Mouse (Mus musculus) frontal cortex, postnatal 10 days (tissue): ENCODE data around the gene Bclaf3.
A peak's percentile ranks its signal among the peaks of the same experiment; 100 is the strongest.
"Not testable (repeated sequence)": the region's sequence is repeated elsewhere in the genome, so short reads cannot be mapped to it uniquely, and the experiment has no call there.

Experiments used
- DNase-seq, 2 experiments: peaks; one replicate each; pipeline ENCODE4 v3.0.0; 2022; ENCODE audit warnings: low spot score in 2 of 2, mixed read lengths in 1 of 2

Gene Bclaf3

DNA sequence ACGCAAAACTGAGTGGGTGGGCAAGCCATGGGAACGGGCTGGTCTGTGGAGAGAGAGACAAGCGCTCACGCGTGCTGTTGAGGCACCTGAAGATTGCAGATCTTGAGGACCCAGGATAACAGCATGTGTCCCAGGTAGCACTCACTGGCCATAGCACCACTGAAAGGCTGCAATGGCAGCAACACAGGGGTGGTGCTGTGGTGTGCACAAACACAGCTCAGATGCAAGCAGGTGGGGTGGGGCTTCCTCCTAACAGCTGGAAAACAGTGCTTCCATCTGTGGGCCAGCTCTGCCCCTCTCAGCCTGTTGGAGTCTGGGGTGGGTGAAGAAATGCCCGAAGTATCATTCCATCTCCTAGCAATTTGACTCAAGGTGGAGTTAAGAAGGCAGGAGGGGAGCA, at the start of gene Bclaf3:
TSS of gene Bclaf3 (plus strand) at position 301 of the 400 bp plus-strand sequence.
- DNase-seq: no peak

DNA sequence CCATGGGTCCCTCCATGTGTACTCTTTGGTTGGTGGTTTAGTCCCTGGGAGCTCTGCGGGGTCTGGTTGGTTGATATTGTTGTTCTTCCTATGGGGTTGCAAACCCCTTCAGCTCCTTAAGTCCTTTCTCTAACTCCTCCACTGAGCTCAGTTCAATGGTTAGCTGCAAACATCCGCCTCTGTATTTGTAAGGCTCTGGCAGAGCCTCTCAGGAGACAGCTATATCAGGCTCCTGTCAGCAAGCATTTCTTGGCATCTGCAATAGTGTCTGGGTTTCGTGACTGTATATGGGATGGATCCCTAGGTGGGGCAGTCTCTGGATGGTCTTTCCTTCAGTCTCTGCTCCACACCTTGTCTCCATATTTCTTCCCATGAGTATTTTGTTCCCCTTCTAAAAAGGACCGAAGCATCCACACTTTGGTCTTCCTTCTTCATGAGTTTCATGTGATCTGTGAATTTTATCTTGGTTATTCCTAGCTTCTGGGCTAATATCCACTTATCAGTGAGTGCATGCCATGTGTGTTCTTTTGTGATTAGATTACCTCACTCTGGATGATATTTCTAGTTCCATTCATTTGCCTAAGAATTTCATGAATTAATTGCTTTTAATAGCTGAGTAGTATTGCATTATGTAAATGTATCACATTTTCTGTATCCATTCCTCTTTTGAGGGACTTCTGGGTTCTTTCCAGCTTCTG, 48.1 kb upstream of the Bclaf3 start:
- DNase-seq: not testable (repeated sequence)

DNA sequence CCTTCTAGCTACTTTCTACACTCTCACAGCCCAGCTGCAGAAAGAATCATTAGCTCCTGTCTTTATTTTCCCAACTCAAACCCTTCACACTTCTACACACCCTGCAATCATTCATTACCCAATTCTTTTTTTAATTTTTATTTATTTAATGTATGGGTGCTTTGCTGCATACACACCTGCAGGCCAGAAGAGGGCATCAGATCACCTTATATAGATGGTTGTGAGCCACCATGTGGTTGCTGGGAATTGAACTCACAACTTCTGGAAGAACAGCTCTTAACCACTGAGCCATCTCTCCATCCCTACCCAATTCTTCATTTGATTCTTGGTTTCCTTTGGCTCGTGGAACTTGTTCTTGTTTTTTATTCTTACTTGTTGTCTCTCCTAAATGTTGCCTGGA, 42.2 kb upstream of the Bclaf3 start:
- DNase-seq: no peak

DNA sequence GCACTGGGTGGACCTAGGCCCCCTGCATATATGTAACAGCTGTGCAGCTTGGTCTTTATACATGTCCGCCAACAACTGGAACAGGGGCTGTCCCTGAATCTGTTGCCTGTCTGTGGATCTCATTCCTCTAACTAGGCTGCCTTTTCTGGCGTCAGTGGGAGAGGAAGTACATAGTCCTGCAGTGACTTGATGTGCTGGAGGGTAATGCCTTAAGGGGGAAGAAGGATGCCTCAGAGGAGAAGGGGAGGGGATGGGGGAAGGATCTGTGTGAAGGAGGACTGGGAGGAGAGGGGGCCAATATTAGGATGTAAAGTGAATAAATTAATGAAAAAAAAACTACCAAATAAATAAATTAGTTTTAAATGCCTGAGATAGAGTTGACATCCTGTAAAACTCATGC, 23.3 kb upstream of the Bclaf3 start:
- no peak for DNase-seq

DNA sequence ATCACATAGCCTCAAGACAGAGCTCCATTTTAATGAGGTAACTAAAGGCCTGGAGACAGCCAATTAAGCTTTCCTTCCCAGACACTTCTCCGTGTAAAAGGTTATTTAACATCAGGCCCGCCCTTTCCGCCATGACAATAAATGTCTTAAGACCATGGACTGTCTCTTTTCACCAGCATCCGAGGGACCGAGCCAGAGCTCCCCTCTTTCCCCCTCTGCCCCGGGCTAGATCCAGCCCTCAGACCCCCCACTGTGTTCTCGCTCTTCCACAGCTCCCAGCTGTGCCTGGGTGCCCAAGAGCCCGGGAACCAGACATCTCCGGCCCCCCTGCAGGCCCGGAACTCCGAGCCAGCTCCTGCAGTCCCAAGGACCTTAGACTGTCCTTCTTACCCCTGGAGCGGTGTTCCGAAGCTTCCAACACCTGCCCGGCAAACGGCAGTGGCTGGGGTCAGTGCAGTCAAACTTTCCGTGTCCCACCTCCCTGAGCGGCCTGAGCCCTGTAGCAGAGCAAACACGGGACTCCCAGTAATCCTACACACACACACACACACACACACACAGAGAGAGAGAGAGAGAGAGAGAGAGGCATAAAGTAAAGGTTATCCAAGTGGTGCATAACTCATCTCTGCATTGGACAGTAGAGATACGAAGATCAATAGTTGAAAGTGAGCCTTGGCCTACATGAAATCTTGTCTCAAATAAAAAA, 18.0 kb upstream of the Bclaf3 start:
- no peak for DNase-seq

DNA sequence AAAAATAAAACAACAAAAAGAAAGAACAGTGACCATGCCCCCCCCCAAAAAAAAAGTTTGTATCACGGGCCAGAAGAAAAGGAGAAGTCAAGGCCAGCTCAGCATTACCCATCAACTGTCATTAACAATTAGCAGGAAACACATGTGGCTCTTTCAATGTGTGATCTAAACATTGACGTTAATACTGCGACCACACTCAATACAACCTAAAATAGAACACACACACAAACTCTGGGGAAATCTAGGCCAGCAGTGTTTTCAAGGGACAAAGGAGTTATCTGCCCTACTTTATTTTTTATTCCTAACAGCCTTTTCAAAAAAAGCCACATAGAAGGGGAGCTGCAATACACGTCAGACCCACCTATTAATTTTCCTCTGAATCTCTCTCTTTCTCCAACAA, 17.4 kb upstream of the Bclaf3 start:
- DNase-seq: no peak

DNA sequence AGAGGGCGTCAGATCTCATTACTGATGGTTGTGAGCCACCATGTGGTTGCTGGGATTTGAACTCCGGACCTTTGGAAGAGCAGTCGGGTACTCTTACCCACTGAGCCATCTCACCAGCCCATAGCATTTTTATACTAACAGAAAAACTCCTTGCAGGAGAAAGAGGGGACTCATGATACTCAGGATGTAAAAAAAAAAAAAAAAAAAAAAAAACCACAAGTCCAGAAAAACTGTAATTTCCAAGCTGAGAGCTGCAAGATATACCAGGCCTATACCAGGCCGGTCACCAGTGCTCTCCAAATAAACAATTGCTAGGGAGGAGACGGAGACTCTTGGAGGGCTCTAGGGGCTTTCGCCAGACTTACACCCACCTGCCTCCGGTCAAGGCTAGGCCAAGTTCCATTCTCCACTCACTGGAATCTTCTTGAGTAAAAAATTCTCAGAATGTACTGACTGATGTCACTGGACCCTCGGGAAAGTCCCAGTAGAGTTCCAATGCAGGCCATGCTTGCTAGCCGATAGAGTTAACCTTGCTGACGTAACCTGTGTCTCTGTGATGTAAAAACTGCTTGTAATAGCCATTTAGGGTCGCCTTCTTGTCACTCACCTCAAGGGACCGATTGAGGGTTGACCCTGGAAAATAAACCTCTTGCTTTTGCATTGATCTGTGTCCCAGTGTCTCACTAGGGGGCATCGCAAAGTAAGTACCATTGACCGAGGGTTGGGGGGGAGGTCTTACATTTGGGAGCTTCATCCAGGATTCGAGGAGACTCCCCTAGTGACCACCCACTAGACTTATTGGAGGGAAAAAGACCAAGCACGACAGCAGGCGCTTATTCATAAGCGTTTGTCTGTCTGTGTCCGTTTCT, 16.4 kb upstream of the Bclaf3 start:
- no peak for DNase-seq

DNA sequence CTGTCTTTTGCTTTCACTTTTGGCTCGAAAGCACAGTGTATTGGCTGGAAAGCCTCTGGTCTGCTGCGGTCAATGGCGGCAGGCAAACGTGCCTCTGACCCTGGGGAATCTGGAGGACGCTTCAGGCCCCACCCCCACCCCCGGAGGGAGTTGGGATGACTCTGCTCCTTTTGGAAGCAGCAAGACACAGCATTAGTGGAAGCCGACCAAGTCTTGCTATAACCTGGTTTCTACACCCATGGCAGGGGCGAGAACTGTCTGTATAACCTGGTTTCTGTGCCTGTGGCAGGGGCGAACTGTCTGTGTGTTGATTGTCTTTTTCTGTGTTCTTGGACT, 15.8 kb upstream of the Bclaf3 start:
- no peak for DNase-seq

DNA sequence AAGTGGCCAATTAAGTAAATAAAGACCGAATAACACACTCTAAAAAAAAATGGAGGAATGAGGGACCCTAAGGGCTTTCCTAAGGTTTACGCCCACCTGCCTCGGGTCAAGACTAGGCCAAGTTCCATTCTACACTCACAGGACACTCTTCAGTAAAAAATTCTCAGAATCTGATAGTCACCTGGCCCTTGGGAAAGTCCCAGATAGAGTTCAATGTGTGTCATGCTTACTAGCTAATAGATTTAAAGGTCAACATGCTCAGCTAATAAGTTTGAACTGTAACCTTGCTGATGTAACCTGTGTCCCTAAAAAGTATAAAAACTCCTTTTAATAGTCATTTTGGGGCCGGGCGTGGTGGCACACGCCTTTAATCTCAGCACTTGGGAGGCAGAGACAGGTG, 10.9 kb upstream of the Bclaf3 start:
- no peak for DNase-seq

DNA sequence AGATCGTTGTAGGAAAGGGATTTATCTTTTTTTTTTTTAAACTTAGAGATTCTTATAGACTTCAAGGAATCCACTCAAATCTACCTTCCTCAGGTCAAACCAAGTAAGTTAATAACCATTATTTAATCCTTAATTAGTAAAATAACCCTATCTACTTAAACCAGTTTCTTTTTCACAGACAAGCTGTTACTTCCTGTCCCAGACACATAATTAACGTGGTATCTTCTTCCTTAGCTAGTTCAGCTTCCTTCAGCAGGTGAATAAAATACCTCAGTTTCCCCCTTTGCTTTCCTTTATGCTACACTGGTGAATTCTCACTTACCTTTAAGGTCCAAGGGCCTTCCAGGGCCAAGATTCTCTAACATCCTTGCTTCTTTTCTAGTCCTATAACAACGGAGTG, 4.7 kb upstream of the Bclaf3 start:
- no peak for DNase-seq

DNA sequence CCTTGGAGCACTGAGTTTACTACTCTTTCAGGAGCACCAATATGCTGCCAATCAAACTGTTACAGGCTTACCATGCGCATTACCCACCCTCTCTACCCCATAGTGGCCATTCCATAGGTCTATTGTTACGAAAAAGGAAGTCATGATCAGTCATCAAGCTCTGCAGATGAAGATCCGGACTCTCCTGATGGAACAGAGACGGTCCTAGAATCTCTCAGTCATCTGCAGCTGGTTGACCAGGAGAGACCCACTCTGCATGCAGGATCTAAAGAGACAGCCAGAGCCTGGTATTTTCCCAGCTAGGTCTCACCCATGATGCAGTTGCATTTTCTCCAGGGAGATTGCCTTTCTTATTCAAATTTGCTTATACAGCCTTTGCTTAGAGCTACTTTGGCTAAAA, 3.8 kb upstream of the Bclaf3 start:
- no peak for DNase-seq

DNA sequence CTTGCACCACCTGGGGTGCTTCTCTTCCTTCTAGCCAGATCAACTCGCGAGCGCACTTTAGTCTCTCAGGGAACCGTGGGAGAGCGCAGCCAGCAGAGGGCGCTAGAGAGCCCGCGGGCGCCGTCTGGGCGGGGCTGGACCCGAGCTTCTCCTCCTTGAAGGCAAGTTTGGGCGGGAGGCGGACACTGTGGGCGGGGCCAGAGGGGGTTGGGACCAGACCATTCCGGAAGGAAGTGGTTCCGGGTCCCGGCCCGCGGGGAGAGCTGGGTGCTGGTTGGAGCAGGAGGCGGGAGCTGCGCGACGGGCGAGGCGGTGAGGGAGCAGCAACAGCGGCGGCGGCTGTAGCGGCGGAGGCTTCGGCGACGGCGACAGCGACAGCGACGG, 5.9 kb downstream of the Bclaf3 start:
- DNase-seq: peak; percentile 92 to 94

DNA sequence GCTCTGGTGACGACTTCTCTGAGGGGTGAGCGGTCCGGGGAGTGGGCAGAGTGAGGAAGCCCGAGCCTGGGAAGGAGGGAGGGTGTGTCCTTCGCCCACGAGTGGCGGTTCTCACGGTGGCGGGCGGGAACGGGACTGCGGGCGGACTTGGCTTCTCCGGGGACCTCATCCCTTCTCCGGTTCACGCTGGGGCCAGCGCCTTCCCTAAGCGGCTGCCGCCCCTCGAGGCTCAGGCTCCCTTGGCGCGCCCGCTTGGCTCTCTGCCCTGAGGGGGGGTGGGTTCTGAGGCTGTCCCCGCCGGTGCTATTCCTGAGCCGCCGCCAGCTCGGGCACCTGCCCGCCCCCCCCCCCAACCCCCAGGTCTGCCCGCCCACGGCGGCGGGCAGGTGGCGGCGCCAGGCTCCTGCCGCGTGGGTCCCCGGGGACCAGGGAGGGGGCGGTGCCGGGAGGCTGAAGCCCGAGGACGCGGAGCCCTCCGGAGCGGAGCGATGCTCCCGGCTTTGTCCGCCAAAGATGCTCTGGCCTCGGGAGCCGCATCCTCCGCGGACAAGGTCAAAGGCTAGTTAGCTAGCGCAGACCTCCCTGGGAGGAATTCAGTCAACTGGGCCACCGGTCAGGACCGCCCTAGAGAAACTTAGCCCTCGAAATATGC, 6.4 kb downstream of the Bclaf3 start:
- no peak for DNase-seq

DNA sequence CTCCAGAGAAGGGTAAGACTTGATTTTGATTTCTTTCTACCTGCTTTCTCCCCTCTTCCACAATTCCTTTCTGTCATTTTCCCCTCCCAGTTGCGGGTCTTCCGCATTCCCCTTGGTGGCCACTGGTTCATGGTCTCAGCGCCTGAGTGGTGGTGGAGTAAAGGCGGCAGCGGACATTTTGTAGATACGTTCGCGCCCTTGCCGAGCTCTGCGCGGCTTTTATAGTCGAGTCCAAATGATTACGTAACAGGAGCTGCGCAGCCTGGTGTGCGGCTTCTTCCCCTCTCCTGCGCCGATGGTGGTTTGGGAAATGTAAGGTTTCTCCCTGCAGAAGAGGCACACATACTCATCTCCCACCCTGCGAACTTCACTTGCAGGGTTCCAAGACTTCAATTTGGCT, 15.4 kb downstream of the Bclaf3 start:
- no peak for DNase-seq

DNA sequence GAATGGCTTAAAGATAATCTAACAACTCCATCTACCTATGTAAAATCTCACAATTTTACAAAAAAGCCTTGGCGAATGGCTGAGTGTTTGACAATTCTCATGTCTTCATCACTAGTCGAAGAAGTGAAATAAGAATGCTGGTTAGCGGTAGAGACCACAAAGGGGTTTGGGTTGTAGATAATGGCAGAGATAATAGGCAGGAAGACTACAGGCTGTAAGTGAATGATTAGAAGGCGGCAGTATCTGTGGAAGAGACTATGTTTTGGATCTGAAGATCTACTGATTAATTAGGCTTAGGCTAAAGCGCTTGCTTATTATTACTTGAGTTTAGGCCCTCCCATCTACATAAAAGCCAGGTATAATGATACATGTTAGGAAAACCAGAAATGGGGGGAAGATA, 20.6 kb downstream of the Bclaf3 start:
- DNase-seq: no peak

DNA sequence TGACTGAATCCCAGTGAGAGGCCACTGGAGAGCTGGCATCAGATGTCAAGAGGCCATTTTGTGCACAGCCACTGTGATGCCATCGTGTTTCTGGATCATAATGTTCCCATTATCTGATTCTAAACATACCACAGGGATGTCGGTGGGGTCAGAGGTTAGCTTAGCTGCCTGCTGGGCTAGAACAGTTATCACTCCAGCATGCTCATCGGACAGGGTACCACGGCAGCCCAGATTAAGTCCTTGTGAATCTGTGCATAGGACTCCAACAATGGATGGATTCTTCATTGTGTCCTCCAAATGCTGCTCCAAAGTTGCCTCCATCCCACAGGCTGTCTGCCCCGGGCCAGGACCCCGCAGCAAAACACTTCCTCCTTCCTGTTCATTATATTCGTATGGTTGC, 58.2 kb downstream of the Bclaf3 start:
- not testable (repeated sequence) for DNase-seq

DNA sequence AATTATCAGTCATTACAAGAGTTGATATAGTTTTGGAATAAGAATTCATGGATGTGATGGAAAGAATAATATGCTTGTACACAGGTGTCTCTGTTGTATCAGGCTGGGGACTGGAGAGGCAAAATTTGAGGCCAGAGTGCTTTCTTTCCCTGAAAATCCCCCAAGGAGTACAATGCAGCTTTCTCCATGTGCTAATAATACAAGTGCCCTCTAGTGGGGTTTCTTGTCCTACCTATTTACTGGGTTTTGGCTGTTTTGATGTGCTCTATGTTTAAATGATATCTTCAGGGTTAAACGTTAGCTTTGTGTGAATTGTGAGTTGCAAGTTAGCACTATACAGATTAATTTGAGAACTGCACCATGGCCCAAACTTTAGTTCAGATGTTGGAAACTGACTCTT, 65.1 kb downstream of the Bclaf3 start:
- DNase-seq: no peak

DNA sequence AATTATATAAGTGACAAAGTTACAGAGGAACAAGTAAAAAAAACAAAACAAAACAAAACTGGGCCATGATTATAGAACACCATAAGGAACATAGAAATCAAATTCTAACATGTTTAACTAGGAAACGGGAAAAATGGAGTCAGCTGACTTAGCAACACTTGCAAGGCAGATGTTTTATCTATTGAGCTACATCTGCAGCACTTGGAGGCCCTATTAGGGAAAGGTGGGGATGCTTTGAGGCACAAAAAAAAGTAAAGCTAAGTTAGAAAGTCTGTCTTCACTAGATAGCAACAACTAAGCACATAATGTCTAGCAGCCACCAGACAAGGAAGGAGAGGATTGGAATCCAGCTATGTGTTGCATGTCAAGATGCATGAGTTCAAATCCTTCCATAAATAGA, 71.0 kb downstream of the Bclaf3 start:
- DNase-seq: no peak

DNA sequence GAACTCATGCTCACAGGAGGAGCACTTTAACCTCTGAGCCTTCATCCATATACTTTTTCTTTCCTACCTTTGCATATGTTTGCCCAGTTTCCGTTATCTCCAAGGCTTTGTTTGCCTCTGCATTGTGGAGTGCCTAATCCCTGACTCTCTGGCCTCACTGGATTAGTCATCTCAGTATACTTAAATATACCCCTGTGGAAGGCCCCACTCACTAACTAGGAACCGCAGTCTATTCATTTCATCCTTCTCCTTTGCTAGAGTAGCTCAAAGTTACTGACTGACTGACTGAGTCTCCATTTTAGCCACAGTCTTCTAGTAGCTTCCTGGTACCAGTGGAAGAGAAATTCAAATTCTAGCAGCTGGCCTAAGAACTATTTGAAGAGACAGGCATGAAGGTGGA, 78.3 kb downstream of the Bclaf3 start:
- no peak for DNase-seq

DNA sequence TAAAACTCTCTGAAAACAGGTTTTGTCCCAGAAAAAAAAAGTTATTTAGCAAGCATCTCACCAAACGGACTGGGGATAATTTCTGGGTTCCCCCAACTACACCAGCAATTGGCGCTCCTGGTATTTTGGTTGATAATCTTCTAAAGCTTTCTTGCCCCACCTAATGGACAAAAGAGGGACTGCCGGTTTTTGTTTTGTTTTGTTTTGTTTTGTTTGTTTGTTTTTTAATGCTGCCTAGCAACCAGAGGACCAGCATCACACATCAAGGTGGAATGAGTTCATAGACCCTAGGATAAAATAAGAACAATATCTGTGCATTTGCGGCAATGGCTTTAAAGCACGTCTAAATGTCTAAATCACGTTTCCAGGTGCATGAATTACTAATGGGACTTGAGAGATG, 80.4 kb downstream of the Bclaf3 start:
- DNase-seq: no peak

DNA sequence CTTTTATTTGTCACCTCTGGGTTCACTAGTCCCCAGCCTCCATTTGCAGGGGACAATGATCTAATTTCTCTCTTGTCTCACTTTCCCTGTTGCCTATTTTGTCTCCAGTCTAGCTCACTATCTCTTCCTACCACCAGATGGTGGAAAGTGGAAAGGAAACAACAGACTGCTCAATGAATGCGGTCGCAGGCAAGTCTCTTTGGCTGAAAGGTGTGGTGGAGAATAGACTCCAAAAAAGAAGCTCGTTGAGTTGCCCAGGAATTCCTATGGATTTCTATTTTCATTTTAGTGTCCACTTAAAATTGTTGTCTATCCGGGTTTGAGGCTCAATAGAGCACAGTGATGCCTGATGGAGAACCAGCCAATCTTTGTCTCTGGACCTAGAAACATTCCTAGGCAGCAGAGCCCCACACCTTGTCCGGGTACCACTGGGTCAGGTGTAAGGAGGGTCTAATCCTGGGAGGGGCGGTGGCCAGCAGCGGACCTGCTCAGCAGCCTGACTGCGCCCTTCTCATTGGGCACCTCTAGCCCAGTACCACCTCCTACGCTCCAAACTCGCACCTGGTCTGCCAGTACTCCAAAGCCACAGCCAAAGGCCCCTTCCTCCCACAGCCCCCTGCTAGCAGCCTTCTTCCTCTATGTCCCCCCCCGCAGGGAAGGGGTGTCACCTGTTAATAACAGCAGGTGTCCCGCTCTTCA, 99.9 kb downstream of the Bclaf3 start:
- DNase-seq: peak in 1 of 2 experiments; percentile 4
